Comparison of ENCODE assay signal across 8 mouse cellular contexts in the genomic region with DNA sequence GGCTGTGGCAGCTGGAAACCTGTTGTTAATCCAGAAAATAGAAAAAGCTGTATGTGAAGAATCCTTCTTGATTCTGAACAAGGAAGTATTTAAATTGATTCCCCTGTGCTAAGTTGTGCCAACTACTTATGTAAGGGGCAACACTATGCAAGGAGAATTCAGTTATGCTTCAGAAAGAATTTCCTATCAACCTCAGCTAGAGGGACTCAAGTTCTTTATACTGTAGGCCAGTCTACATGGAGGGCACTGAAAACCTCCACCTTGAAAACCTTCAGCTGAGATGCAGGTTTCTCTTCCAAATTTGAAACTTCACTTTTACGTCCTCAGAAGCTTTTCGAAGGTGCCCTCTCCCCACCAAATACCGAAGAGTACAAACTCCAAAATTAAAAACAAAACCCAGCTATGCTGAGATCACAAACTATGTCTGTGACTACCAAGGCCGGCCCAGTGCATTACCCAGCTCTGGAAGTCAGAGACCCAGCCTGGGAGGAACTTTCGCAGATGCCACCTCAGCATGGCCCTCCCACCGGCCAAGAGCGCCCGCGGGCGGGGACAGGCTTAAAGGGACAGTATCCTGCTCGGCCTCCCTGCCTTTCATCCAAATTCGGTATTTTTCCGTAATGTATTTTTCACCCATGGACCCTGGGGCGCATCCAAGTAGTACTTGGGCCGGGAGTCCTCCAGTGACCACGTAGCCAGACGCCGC. TPM values are rescaled to one million over a fixed set of nuclear protein-coding genes. Genes with fewer than 3 reads are reported as not detected.
A peak's percentile ranks its signal among the peaks of the same experiment; 100 is the strongest.
DNase-seq lines count a peak whose midpoint lies in the region; ATAC-seq and TF ChIP-seq lines count a peak whose summit lies in the region.

No protein-coding gene starts in this region.

- H3K4me2 ChIP-seq in kidney, embryonic 14.5 days (replicated peaks; ENCODE audit: low read depth, low read length): peak overlapping the region; percentile 65
- peak overlapping the region; percentile 85 for H3K4me2 ChIP-seq in liver, embryonic 11.5 days
- H3K4me2 ChIP-seq in myocyte (ENCODE audit: low read depth): peak overlapping the region; percentile 90
- peak overlapping the region; percentile 70 for H3K4me2 ChIP-seq in stomach, embryonic 15.5 days

- 5% methylated on average over 18 of the region's 18 CpGs for WGBS in heart, embryonic 10.5 days
- WGBS in kidney, embryonic 14.5 days: 5% methylated on average over 18 of the region's 18 CpGs
- WGBS in liver, embryonic 11.5 days: 5% methylated on average over 18 of the region's 18 CpGs
- WGBS in stomach, embryonic 15.5 days: 3% methylated on average over 18 of the region's 18 CpGs

- H3K36me3 ChIP-seq in heart, embryonic 10.5 days: peaks cover 33% of the 10 kb centered on the region
- peaks cover 22% of the 10 kb centered on the region for H3K36me3 ChIP-seq in kidney, embryonic 14.5 days (ENCODE audit: control insufficient read depth, insufficient read depth, low read length)
- peaks cover 12% of the 10 kb centered on the region for H3K36me3 ChIP-seq in liver, embryonic 11.5 days (ENCODE audit: control insufficient read depth, insufficient read depth, low read length)
- H3K36me3 ChIP-seq in myocyte (ENCODE audit: control insufficient read depth, insufficient read depth): peaks cover 15% of the 10 kb centered on the region
- peaks cover 11% of the 10 kb centered on the region for H3K36me3 ChIP-seq in stomach, embryonic 15.5 days

- peak overlapping the region; percentile 75 for H3K27ac ChIP-seq in bone marrow macrophage, adult 2 months (ENCODE audit: insufficient read depth, low read depth, low read length)
- H3K27ac ChIP-seq in embryonic fibroblast, embryonic 13.5 days (ENCODE audit: insufficient read depth, low read length): peak overlapping the region; percentile 90
- H3K27ac ChIP-seq in heart, embryonic 10.5 days: peak overlapping the region; percentile 97
- H3K27ac ChIP-seq in kidney, embryonic 14.5 days (ENCODE audit: low read depth, low read length): peak overlapping the region; percentile 95
- H3K27ac ChIP-seq in liver, embryonic 11.5 days (ENCODE audit: low read depth, low read length): peak overlapping the region; percentile 92
- peak overlapping the region; percentile 98 for H3K27ac ChIP-seq in stomach, embryonic 15.5 days

- no peaks in the 10 kb centered on the region for H3K27me3 ChIP-seq in heart, embryonic 10.5 days (ENCODE audit: insufficient read depth, poor library complexity, severe bottlenecking)
- no peaks in the 10 kb centered on the region for H3K27me3 ChIP-seq in kidney, embryonic 14.5 days (ENCODE audit: control insufficient read depth, insufficient read depth, low read length)
- no peaks in the 10 kb centered on the region for H3K27me3 ChIP-seq in liver, embryonic 11.5 days (replicated peaks; ENCODE audit: control insufficient read depth, insufficient read depth, low read length)
- H3K27me3 ChIP-seq in myocyte (ENCODE audit: control insufficient read depth, insufficient read depth, insufficient read length): no peaks in the 10 kb centered on the region
- H3K27me3 ChIP-seq in stomach, embryonic 15.5 days (replicated peaks): no peaks in the 10 kb centered on the region

- H3K4me3 ChIP-seq in bone marrow macrophage, adult 2 months (ENCODE audit: insufficient read depth, low read length): peak overlapping the region; percentile 94
- H3K4me3 ChIP-seq in embryonic fibroblast, embryonic 13.5 days (ENCODE audit: insufficient read depth, low read length): peak overlapping the region; percentile 93
- peak overlapping the region; percentile 81 for H3K4me3 ChIP-seq in heart, embryonic 10.5 days
- peak overlapping the region; percentile 95 for H3K4me3 ChIP-seq in kidney, embryonic 14.5 days (ENCODE audit: low read length)
- peak overlapping the region; percentile 84 for H3K4me3 ChIP-seq in liver, embryonic 11.5 days (ENCODE audit: low read depth, low read length)
- peak overlapping the region; percentile 76 for H3K4me3 ChIP-seq in myocyte
- peak overlapping the region; percentile 94 for H3K4me3 ChIP-seq in stomach, embryonic 15.5 days (replicated peaks)

- no peak for TF ChIP-seq CTCF in bone marrow macrophage, adult 2 months (IDR thresholded peaks at IDR 0.05; ENCODE audit: low read depth, low read length)
- no peak for TF ChIP-seq CTCF in embryonic fibroblast, embryonic 13.5 days (IDR thresholded peaks at IDR 0.05; ENCODE audit: borderline replicate concordance, insufficient read depth, low read length)

- H3K4me1 ChIP-seq in bone marrow macrophage, adult 2 months (ENCODE audit: control insufficient read depth, insufficient read depth, low read length): peaks cover 14% of the 10 kb centered on the region
- H3K4me1 ChIP-seq in embryonic fibroblast, embryonic 13.5 days (ENCODE audit: control insufficient read depth, insufficient read depth, low read length): peaks cover 10% of the 10 kb centered on the region; the same call in 1 of the 2 replicates
- peaks cover 28% of the 10 kb centered on the region for H3K4me1 ChIP-seq in heart, embryonic 10.5 days
- H3K4me1 ChIP-seq in kidney, embryonic 14.5 days (ENCODE audit: control insufficient read depth, insufficient read depth, low read length): peaks cover 22% of the 10 kb centered on the region
- H3K4me1 ChIP-seq in liver, embryonic 11.5 days (replicated peaks; ENCODE audit: control insufficient read depth, insufficient read depth, low read length): peaks cover 23% of the 10 kb centered on the region
- H3K4me1 ChIP-seq in stomach, embryonic 15.5 days: peaks cover 25% of the 10 kb centered on the region

- no peak for TF ChIP-seq POLR2A in bone marrow macrophage, adult 2 months (IDR thresholded peaks at IDR 0.05; ENCODE audit: borderline replicate concordance, low read depth, low read length)
- peak; percentile 60 for TF ChIP-seq POLR2A in embryonic fibroblast, embryonic 13.5 days (IDR thresholded peaks at IDR 0.05; ENCODE audit: low read depth, low read length)
- TF ChIP-seq POLR2A in myocyte (IDR thresholded peaks at IDR 0.05; ENCODE audit: insufficient read length, low read depth): no peak

- no peaks in the 10 kb centered on the region for H3K9me3 ChIP-seq in heart, embryonic 10.5 days
- no peaks in the 10 kb centered on the region for H3K9me3 ChIP-seq in kidney, embryonic 14.5 days (ENCODE audit: control insufficient read depth, low read length)
- no peaks in the 10 kb centered on the region for H3K9me3 ChIP-seq in liver, embryonic 11.5 days (ENCODE audit: control insufficient read depth, low read length)
- no peaks in the 10 kb centered on the region for H3K9me3 ChIP-seq in stomach, embryonic 15.5 days

- peak overlapping the region; percentile 94 for H3K9ac ChIP-seq in kidney, embryonic 14.5 days (ENCODE audit: low read depth, low read length)
- peak overlapping the region; percentile 89 for H3K9ac ChIP-seq in liver, embryonic 11.5 days (ENCODE audit: low read depth, low read length)
- peak overlapping the region; percentile 82 for H3K9ac ChIP-seq in stomach, embryonic 15.5 days

- H3K79me2 ChIP-seq in myocyte (ENCODE audit: control insufficient read depth, insufficient read depth): peaks cover 49% of the 10 kb centered on the region

- ATAC-seq in kidney, embryonic 14.5 days (ENCODE audit: low FRiP score, low TSS enrichment): peak; percentile 86
- ATAC-seq in liver, embryonic 11.5 days (replicated peaks; ENCODE audit: low FRiP score): peak; percentile 78
- ATAC-seq in stomach, embryonic 15.5 days (ENCODE audit: insufficient read depth, low FRiP score, low read depth): peak; percentile 83

- peak; percentile 56 to 59 for DNase-seq in B cell, adult 2 months
- peak; percentile 91 for DNase-seq in heart, embryonic 10.5 days (ENCODE audit: low spot score)
- DNase-seq in liver, embryonic 11.5 days (ENCODE audit: low spot score): peak; percentile 80

- H3ac ChIP-seq in myocyte (ENCODE audit: control insufficient read depth, insufficient read length): peak overlapping the region; percentile 78

TF ChIP-seq in myocyte, 11 proteins besides CTCF, POLR2A, EP300 and RAD21:
- TF ChIP-seq REST (IDR thresholded peaks at IDR 0.05; ENCODE audit: insufficient read depth, insufficient read length) (no peak), CEBPB (IDR thresholded peaks at IDR 0.05; ENCODE audit: insufficient read depth, poor library complexity, severe bottlenecking) (no peak), MAX (IDR thresholded peaks at IDR 0.05; ENCODE audit: low read depth) (no peak), MYOD1 (IDR thresholded peaks at IDR 0.05; ENCODE audit: control insufficient read depth in 1 of 3, insufficient read length in 2 of 3, low read depth in 2 of 3) (no peak), SRF (IDR thresholded peaks at IDR 0.05; ENCODE audit: control insufficient read depth, insufficient read length, low read depth) (no peak), USF1 (IDR thresholded peaks at IDR 0.05; ENCODE audit: low read depth) (no peak), POLR2AphosphoS2 (IDR thresholded peaks at IDR 0.05; ENCODE audit: insufficient read length, low read depth) (no peak), MYOG (IDR thresholded peaks at IDR 0.05; ENCODE audit: control insufficient read depth in 1 of 3, insufficient read depth in 1 of 3, insufficient read length in 2 of 3, low read depth in 2 of 3) (no peak), E2F4 (IDR thresholded peaks at IDR 0.05; ENCODE audit: insufficient read depth) (no peak), TCF12 (IDR thresholded peaks at IDR 0.05; ENCODE audit: insufficient read depth, poor library complexity, severe bottlenecking) (no peak), TCF3 (IDR thresholded peaks at IDR 0.05; ENCODE audit: insufficient read length, low read depth) (no peak)

RNA-seq across cellular contexts. Expression of gene Hdlbp, which starts 34.1 kb away (rescaled TPM):
- polyA plus RNA-seq in bone marrow macrophage, adult 2 months (2012; ENCODE audit: insufficient read depth, insufficient read length, missing spikeins): 79.8 and 89.9 TPM in 2 replicates
- polyA plus RNA-seq in embryonic fibroblast, embryonic 13.5 days (2011; ENCODE audit: insufficient read length, low read depth, missing spikeins): 579 and 643 TPM in 2 replicates
- 141 and 168 TPM in 2 replicates for polyA plus RNA-seq in heart, embryonic 10.5 days (2016; fragmentation: Nextera tagmentation; extraction: Ambion mirVana)
- 128 and 161 TPM in 2 replicates for polyA plus RNA-seq in kidney, embryonic 14.5 days (2014; fragmentation: Nextera tagmentation; extraction: Ambion mirVana)
- 106 and 113 TPM in 2 replicates for polyA plus RNA-seq in liver, embryonic 11.5 days (2014; fragmentation: Nextera tagmentation; extraction: Ambion mirVana)
- 154 TPM for polyA plus RNA-seq in myocyte (2012; fragmentation: generic; extraction: Trizol)
- 167 and 173 TPM in 2 replicates for polyA plus RNA-seq in stomach, embryonic 15.5 days (2015; fragmentation: Nextera tagmentation; extraction: Ambion mirVana)

Comparison
In these comparisons a context has a peak if more than half of its experiments do, and no peak if none do; other contexts are left out.
1. Peak in every context shown above with its lines: DNase-seq, ATAC-seq, H3K4me3 ChIP-seq and H3K27ac ChIP-seq.